Mouse (Mus musculus) bone marrow macrophage, adult 2 months (primary cell): ENCODE results near the gene Wdr66. TPM values are rescaled to one million over a fixed set of nuclear protein-coding genes. Genes with fewer than 3 reads are reported as not detected.

Experiments used
- H3K27ac ChIP-seq: 2 replicates; pipeline ENCODE4 v1.5.1; 2012; ENCODE audit warnings: low read depth, low read length; ENCODE audit not compliant: insufficient read depth
- H3K4me1 ChIP-seq: 2 replicates; pipeline ENCODE4 v1.6.1; 2012; ENCODE audit warnings: low read length; ENCODE audit not compliant: control insufficient read depth, insufficient read depth
- H3K4me3 ChIP-seq: 2 replicates; pipeline ENCODE4 v1.5.1; 2012; ENCODE audit warnings: mild to moderate bottlenecking, low read length, moderate library complexity; ENCODE audit not compliant: insufficient read depth
- CTCF ChIP-seq: IDR thresholded peaks from 2 replicates; pipeline ENCODE4 v1.5.1; 2012; ENCODE audit warnings: low read depth, mild to moderate bottlenecking, low read length, moderate library complexity
- POLR2A ChIP-seq: IDR thresholded peaks from 2 replicates; pipeline ENCODE4 v1.6.1; 2012; ENCODE audit warnings: mild to moderate bottlenecking, low read depth, low read length, borderline replicate concordance
- polyA plus RNA-seq: library from polyadenylated mRNA; stranded (reverse); fragments of >200 nt; gene quantifications from 2 replicates; pipeline ENCODE4 v1.2.4, GENCODE M21; 2012; ENCODE audit not compliant: missing spikeins, insufficient read depth, insufficient read length

Gene Wdr66
- polyA plus RNA-seq, 1 experiment, result 0.32 TPM

- Histone ChIP-seq H3K4me3 (no peak overlapping the region), H3K27ac (no peak overlapping the region), H3K4me1 (no peaks in the 10 kb centered on the region)
- no peak for TF ChIP-seq CTCF
- no peak for TF ChIP-seq POLR2A
Measured at GRCm38 (mm10) chr5:123294653-123295052, 42.8 kb downstream of the Wdr66 start.

- no peak overlapping the region for H3K27ac ChIP-seq
- no peak overlapping the region for H3K4me3 ChIP-seq
- no peak for TF ChIP-seq CTCF
- TF ChIP-seq POLR2A, result no peak
- no peaks in the 10 kb centered on the region for H3K4me1 ChIP-seq
Measured at GRCm38 (mm10) chr5:123296224-123296806, 44.4 kb downstream of the Wdr66 start.

- Histone ChIP-seq H3K27ac (no peak overlapping the region), H3K4me3 (no peak overlapping the region), H3K4me1 (no peaks in the 10 kb centered on the region)
- TF ChIP-seq POLR2A (no peak), CTCF (no peak)
Measured at GRCm38 (mm10) chr5:123296972-123297754, 45.3 kb downstream of the Wdr66 start.

- Histone ChIP-seq H3K4me1 (no peaks in the 10 kb centered on the region), H3K27ac (no peak overlapping the region), H3K4me3 (no peak overlapping the region)
- TF ChIP-seq POLR2A (no peak), CTCF (no peak)
Measured at GRCm38 (mm10) chr5:123297830-123298229, 45.9 kb downstream of the Wdr66 start.

GRCm38 (mm10) chr5:123298526-123298925, 46.6 kb downstream of the Wdr66 start:
- no peak for TF ChIP-seq POLR2A
- peak; percentile 24; the same call in 1 of the 2 replicates for TF ChIP-seq CTCF
- H3K27ac ChIP-seq, result no peak overlapping the region
- H3K4me3 ChIP-seq, result no peak overlapping the region
- H3K4me1 ChIP-seq, result no peaks in the 10 kb centered on the region

GRCm38 (mm10) chr5:123300496-123301034, 48.7 kb downstream of the Wdr66 start:
- no peaks in the 10 kb centered on the region for H3K4me1 ChIP-seq
- TF ChIP-seq POLR2A, result no peak
- TF ChIP-seq CTCF, result no peak
- H3K4me3 ChIP-seq, result no peak overlapping the region
- H3K27ac ChIP-seq, result no peak overlapping the region

- Histone ChIP-seq H3K27ac (no peak overlapping the region), H3K4me3 (no peak overlapping the region), H3K4me1 (no peaks in the 10 kb centered on the region)
- TF ChIP-seq POLR2A (no peak), CTCF (no peak)
Measured at GRCm38 (mm10) chr5:123301780-123302521, 50.0 kb downstream of the Wdr66 start.

- no peaks in the 10 kb centered on the region for H3K4me1 ChIP-seq
- no peak for TF ChIP-seq POLR2A
- TF ChIP-seq CTCF, result no peak
- H3K4me3 ChIP-seq, result no peak overlapping the region
- H3K27ac ChIP-seq, result no peak overlapping the region
Measured at GRCm38 (mm10) chr5:123307630-123308282, 55.9 kb downstream of the Wdr66 start.

GRCm38 (mm10) chr5:123309816-123310215, 57.9 kb downstream of the Wdr66 start:
- TF ChIP-seq CTCF, result no peak
- TF ChIP-seq POLR2A, result no peak
- Histone ChIP-seq H3K4me3 (no peak overlapping the region), H3K4me1 (no peaks in the 10 kb centered on the region), H3K27ac (no peak overlapping the region)

- Histone ChIP-seq H3K4me3 (no peak overlapping the region), H3K27ac (no peak overlapping the region), H3K4me1 (no peaks in the 10 kb centered on the region)
- TF ChIP-seq CTCF (no peak), POLR2A (no peak)
Measured at GRCm38 (mm10) chr5:123310221-123310620, 58.3 kb downstream of the Wdr66 start.
